Mouse (Mus musculus) liver, embryonic 14.5 days (tissue): Measurements from ENCODE around the gene Ttyh3. TPM values are rescaled to one million over a fixed set of nuclear protein-coding genes. Genes with fewer than 3 reads are reported as not detected.

Experiments
- ATAC-seq: fragments of 200-750 bp; cut with Nextera tagmentation; 2 replicates; pipeline ENCODE4 v1.8.0; 2017; ENCODE audit warnings: moderate number of reproducible peaks, mild to moderate bottlenecking, moderate library complexity; ENCODE audit not compliant: insufficient read depth
- DNase-seq, 3 experiments: peaks; one replicate each; pipeline ENCODE4 v3.0.0-alpha.2; 2012 to 2013; ENCODE audit warnings: low read depth in 3 of 3, low spot score in 3 of 3
- H3K27ac ChIP-seq: fragments of 300-500 bp; sonication (generic); 2 replicates; pipeline ENCODE4 v1.5.1; 2014; ENCODE audit warnings: moderate library complexity, mild to moderate bottlenecking, control low read depth, inconsistent platforms
- H3K27me3 ChIP-seq: fragments of 300-500 bp; sonication (generic); 2 replicates; pipeline ENCODE4 v1.6.1; 2014; ENCODE audit warnings: mild to moderate bottlenecking, low read length, moderate library complexity; ENCODE audit not compliant: control insufficient read depth, insufficient read depth
- H3K36me3 ChIP-seq: fragments of 300-500 bp; sonication (generic); replicated peaks from 2 replicates; pipeline ENCODE4 v1.6.1; 2014; ENCODE audit warnings: low read depth; ENCODE audit not compliant: control insufficient read depth, insufficient read depth
- H3K4me1 ChIP-seq, 2 experiments: fragments of 200-500 bp in 1 of 2; fragments of 300-500 bp in 1 of 2; sonication (generic) in 1 of 2; replicated peaks; 2 replicates each; pipeline ENCODE4 v1.6.1; 2012 to 2014; ENCODE audit warnings: antibody characterized with exemption in 1 of 2, inconsistent platforms in 1 of 2, low read length in 1 of 2; ENCODE audit not compliant: control insufficient read depth in 2 of 2, insufficient read depth in 2 of 2
- H3K4me2 ChIP-seq: fragments of 300-500 bp; sonication (generic); 2 replicates; pipeline ENCODE4 v1.6.1; 2014; ENCODE audit warnings: low read depth, mild to moderate bottlenecking, control low read depth, moderate library complexity
- H3K4me3 ChIP-seq, 2 experiments: fragments of 200-500 bp in 1 of 2; fragments of 300-500 bp in 1 of 2; sonication (generic) in 1 of 2; 2 replicates each; pipeline ENCODE4 v1.5.1; 2012 to 2014; ENCODE audit warnings: low read depth in 2 of 2, low read length in 2 of 2, mild to moderate bottlenecking in 2 of 2, control low read depth in 1 of 2, inconsistent platforms in 1 of 2, moderate library complexity in 1 of 2; ENCODE audit not compliant: insufficient read depth in 1 of 2
- H3K9ac ChIP-seq: fragments of 300-500 bp; sonication (generic); replicated peaks from 2 replicates; pipeline ENCODE4 v1.6.1; 2014; ENCODE audit warnings: mild to moderate bottlenecking, control low read depth, moderate library complexity
- H3K9me3 ChIP-seq: fragments of 300-500 bp; sonication (generic); 2 replicates; pipeline ENCODE4 v1.6.1; 2016; ENCODE audit warnings: low read length, mixed read lengths; ENCODE audit not compliant: control insufficient read depth
- CTCF ChIP-seq: IDR thresholded peaks from 2 replicates; pipeline ENCODE4 v1.5.1; 2016; ENCODE audit warnings: antibody characterized with exemption, low read depth, control low read depth
- EP300 ChIP-seq: IDR thresholded peaks from 2 replicates; pipeline ENCODE4 v1.6.1; 2016; ENCODE audit warnings: antibody characterized with exemption, low read depth
- WGBS: fragments of 180-500 bp; shearing (Covaris S2); extraction: QIAGEN DNeasy Blood & Tissue Kit; methylation state at CpG from one replicate; pipeline ENCODE4 v1.1.7; 2014; ENCODE audit not compliant: insufficient replicate concordance; 5-methylcytosine and 5-hydroxymethylcytosine counted together
- polyA plus RNA-seq, 2 experiments: library from polyadenylated mRNA; depleted of rRNA in 1 of 2; stranded (reverse) in 1 of 2; unstranded in 1 of 2; fragments of >200 nt; fragmentation: Nextera tagmentation in 1 of 2; extraction: Ambion mirVana in 1 of 2; gene quantifications; 2 replicates each; pipeline versions ENCODE4 v1.2.1 to v1.2.3; 2012 to 2014

The Ttyh3 gene
- polyA plus RNA-seq, 2 experiments = 5.4 to 8.3 TPM

DNA sequence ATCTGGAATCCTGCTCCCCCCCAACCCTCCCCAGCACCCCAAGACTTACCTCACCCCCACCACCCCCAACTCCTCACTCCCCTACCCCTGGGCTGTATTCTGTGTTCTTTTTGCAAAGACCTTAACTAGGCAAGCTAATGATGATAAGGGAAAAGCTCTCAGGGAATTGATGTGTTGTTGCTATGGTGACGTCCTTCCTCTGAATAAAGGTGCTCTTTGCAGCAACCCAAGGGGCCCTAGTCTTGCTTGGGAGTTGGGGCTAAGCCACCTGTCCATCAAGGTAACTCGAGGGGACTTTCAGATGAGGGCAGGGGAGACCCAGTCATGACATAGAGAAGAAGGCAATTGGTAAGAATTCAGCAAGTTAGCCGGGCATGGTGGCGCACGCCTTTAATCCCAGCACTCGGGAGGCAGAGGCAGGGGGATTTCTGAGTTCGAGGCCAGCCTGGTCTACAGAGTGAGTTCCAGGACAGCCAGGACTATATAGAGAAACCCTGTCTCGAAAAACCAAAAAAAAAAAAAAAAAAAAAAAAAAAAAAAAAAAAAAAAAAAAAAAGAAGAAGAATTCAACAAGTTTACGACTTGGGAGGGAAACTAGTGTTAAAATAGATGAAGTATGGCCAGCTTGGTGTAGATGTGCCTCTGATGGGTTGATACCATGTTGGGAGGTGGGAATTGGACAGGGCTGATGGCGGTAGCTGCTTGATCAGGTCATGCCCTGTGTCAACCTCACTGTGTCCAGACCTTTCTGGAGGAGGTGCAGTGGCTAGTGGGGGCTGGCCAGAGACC lies 33.3 kb downstream of the Ttyh3 start:
- Histone ChIP-seq H3K4me3 (no peak overlapping the region; a peak in 1 of 4 replicates), H3K9ac (no peak overlapping the region; the same call in 1 of the 2 replicates), H3K9me3 (no peaks in the 10 kb centered on the region), H3K4me2 (peak overlapping the region; percentile 57), H3K4me1 (peaks cover 29 to 40% of the 10 kb centered on the region in 2 experiments), H3K27ac (peak overlapping the region; percentile 64), H3K27me3 (no peaks in the 10 kb centered on the region), H3K36me3 (peaks cover 23% of the 10 kb centered on the region)
- ATAC-seq = peak; percentile 18; the same call in 1 of the 2 replicates
- no peak for DNase-seq
- 55% methylated on average over 9 of the region's 10 CpGs for WGBS
- TF ChIP-seq EP300 (no peak), CTCF (no peak)

DNA sequence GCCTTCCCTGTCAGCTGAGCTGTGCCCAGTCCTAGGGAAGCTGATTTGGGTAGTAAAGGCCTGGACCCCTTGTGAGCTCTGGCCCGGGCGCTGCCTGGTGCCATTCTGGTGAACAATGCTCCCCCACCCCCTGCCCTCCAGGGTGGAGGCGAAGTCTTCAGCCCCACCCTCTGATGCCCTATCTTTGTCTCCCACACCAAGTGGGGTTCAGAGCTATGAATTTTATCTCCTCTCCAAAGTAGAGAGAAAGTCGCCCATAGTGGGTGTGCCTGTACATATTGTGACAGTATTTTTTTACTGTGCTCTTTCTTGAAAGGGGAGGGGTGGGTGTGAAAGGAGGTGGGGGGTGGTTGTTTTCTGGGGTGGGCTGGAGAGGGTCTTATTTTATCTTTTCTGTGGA lies 34.0 kb downstream of the Ttyh3 start:
- Histone ChIP-seq H3K9ac (peak overlapping the region; percentile 48), H3K36me3 (peaks cover 23% of the 10 kb centered on the region), H3K9me3 (no peaks in the 10 kb centered on the region), H3K27me3 (no peaks in the 10 kb centered on the region), H3K27ac (peak overlapping the region; percentile 64), H3K4me3 (no peak overlapping the region; a peak in 1 of 4 replicates), H3K4me1 (peaks cover 33 to 43% of the 10 kb centered on the region in 2 experiments), H3K4me2 (peak overlapping the region; percentile 57)
- ATAC-seq (peak; percentile 80), DNase-seq (peak; percentile 55 to 68 (median 64))
- WGBS = 11% methylated on average over 4 of the region's 4 CpGs
- TF ChIP-seq EP300 = peak; percentile 60
- no peak for TF ChIP-seq CTCF

- peak overlapping the region; percentile 57; the same call in 1 of the 2 replicates for H3K4me2 ChIP-seq
- DNase-seq = no peak
- no peak for ATAC-seq
- peaks cover 40 to 49% of the 10 kb centered on the region in 2 experiments for H3K4me1 ChIP-seq
- no peak overlapping the region for H3K9ac ChIP-seq
- 75% methylated on average over 10 of the region's 10 CpGs for WGBS
- peak overlapping the region; percentile 64; the same call in 1 of the 2 replicates for H3K27ac ChIP-seq
- no peaks in the 10 kb centered on the region; the same call in 1 of the 2 replicates for H3K27me3 ChIP-seq
- TF ChIP-seq CTCF (no peak), EP300 (no peak)
- no peak overlapping the region for H3K4me3 ChIP-seq
- no peaks in the 10 kb centered on the region for H3K9me3 ChIP-seq
- H3K36me3 ChIP-seq = peaks cover 23% of the 10 kb centered on the region
Measured at GRCm38 (mm10) chr5:140614141-140614540, 34.7 kb downstream of the Ttyh3 start.

- Histone ChIP-seq H3K4me2 (no peak overlapping the region), H3K27ac (no peak overlapping the region), H3K4me3 (no peak overlapping the region), H3K36me3 (peaks cover 23% of the 10 kb centered on the region), H3K4me1 (peaks cover 40% of the 10 kb centered on the region in 2 experiments), H3K9ac (no peak overlapping the region), H3K27me3 (peaks cover 4% of the 10 kb centered on the region), H3K9me3 (no peaks in the 10 kb centered on the region)
- ATAC-seq (no peak), DNase-seq (no peak)
- TF ChIP-seq EP300 (no peak), CTCF (no peak)
- 86% methylated on average over 18 of the region's 18 CpGs for WGBS
Measured at GRCm38 (mm10) chr5:140612191-140612590, 36.6 kb downstream of the Ttyh3 start.

DNA sequence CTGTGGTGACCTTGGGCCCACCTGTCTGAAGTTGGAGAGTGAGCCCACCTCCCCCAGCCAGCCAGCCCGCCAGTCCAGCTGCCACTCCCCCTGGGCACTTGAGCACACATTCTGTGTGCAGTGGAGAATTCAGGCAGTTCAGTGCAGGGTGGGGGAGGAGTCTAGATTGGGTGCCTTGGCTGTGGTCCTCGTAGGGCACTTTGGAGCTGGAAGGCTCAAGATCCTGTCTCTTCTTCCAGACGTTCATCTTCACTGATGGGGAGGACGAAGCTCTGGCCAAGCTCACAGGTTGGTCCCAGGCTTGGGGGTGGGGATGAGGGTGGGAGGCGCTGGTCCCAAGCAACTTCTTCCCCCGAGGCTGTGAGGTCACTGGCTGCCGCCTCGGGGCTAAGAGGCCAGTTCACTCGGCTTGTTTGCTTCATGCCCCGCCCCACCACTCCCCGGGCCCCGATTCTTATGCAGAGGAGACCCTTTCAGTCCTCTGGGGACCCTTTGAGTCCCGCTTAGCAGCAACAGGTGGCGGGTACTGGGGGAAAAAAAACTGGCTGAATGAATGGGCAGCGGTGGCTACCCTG lies 37.1 kb downstream of the Ttyh3 start:
- Histone ChIP-seq H3K9ac (no peak overlapping the region), H3K27me3 (peaks cover 8% of the 10 kb centered on the region), H3K27ac (no peak overlapping the region), H3K4me3 (no peak overlapping the region), H3K4me1 (peaks cover 41 to 44% of the 10 kb centered on the region in 2 experiments), H3K4me2 (peak overlapping the region; percentile 83), H3K9me3 (no peaks in the 10 kb centered on the region), H3K36me3 (peaks cover 23% of the 10 kb centered on the region)
- ATAC-seq = no peak
- TF ChIP-seq EP300 (no peak), CTCF (no peak)
- DNase-seq = no peak
- 61% methylated on average over 15 of the region's 15 CpGs for WGBS
